Mouse (Mus musculus): ENCODE data around the gene Gp1bb.

Gene Gp1bb

DNA sequence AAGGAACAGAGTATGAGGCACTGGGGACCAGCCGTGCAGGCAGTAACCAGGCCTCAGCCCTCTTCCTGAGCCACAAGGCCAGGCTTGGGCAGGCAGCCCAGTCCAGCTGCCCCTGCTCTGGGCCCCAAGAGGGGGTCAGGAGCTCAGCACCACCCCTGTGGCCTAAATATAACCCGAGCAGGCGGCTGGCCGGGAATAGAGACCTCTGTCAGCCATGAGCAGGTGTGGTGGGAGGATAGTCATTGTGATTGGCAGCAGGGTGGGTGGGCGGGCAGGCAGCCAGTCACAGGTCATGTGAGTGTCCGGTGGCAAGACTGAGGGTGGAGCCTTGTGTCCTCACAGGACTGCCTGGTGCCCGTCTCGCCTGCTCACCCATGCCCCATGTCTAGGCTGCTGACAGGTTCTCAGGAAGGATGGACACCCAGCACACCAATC, 17.9 kb downstream of the Gp1bb start:
- no peak for DNase-seq (ENCODE audit: low read depth, low spot score)

DNA sequence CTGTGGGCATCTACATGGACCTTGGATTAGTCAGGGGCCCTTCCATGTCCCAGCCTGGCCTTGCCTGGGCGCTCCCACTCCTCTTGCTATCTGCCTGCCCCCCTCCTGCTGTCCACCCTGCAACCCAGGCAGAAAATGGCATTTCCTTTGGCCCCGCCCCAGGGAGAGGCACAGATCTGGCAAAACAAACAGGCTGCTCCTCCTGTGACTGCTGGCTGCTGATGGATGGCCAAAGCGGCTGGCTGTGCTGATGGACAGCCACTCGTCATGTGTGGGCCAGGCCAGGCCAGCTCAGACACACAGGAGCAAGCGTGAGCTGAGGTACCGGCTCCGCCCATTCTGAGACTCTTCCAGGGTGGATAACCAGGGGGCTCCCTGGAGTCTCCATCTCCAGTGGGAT, 20.8 kb downstream of the Gp1bb start:
- no peak for DNase-seq (ENCODE audit: low read depth, low spot score)

DNA sequence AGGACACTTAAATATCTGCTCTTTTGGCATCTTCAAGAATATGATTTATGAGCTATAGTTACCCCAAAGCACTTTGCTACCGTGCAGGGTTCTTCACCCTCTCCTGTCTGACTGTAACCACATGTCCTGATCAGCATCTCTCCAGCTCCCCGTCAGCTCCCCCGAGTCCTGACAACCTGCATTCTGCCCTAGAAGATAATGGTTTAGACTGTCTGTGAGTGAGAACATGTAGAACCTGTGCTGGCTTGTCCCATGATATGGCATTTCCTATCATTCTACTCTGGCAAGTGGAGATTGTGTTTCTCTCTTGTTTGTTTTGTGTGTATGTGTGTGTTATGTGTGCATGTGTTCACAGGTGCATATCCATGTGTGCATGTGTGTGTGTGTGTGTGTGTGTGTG, 24.2 kb downstream of the Gp1bb start:
- DNase-seq (ENCODE audit: low read depth, low spot score), result no peak

DNA sequence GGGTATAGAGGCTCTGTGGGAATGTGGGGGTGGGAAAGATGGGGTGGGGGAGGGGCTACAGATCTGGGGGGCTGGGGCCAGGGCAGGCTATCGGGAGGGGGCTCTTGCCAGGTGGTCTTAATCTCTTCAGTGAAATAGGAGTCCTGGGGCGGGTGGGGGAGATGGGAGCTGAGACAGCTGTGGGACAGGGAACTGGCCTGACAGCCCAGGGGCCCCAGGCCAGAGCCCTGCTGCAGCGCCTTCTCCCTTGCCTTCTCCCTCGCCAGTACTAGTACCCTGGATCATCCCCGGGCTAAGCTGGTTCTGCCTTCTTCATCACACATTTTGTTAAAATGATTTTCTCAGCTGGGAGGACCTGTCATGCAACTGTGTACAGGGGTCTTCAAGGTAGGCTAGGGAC, 25.9 kb downstream of the Gp1bb start:
- no peak for DNase-seq (ENCODE audit: low read depth, low spot score)

DNA sequence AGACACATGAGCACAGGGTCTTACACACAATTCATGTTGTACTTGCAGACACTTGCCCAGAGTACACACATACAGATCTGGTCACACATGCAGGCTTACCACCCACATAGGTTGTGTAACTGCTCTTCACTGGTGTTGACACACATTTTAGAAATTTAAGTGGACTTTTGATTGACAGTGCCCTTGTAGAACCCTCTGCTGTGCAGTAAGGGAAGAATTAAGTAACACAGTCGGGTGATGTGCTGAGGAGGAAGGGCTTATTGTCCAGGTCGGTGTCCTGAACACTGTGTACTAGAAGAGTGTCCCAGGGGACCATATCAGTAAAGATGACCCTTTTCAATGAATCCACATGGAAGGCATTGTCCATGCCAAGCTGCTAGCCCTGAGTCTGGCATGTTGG, 28.3 kb downstream of the Gp1bb start:
- no peak for DNase-seq (ENCODE audit: low read depth, low spot score)

DNA sequence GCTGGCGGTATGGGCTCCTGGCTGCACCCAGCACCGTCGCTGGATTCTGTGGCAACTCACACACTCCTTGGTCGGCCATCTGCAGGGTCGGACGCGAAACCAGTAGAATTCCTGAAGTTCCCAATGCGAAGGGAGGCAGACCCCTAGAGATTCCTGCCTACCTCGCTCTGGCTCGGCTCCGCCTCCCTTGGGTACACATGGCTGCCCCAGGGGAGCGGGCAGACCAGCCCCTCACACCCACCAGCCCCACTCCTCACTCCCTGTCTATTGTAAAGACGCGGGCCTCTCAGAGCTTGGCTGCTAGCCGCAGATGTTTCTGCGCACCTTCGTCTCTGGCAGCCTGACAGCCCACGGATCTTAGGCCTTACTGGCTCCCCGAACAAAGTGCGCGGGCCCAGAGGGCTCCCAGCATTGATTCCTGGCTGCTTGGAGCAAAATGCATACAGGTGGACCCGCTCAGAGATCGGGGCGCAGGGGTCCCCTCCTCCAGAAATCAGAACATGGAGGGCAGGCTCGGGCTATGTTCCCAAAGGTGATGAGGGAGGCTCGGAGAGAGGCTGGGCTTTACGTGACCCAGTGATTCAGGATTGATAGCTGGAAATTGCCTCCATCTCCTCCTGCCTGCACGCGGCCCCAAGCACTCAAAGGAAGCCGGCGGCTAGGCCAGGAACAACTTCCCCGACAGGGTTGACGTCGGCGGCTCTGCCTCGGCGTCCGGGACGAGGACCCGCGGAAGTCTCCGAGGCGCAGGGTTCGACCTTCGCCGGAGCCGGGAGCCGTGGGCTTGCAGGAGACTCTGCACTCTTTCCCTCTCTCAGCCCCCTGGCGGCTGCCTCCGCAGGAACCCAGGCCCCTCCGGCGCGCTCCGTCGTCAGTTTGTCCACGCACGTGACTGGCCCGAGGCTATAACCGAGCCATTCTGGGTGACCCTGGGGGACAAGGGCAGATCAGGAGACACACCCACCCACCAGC, 30.9 kb downstream of the Gp1bb start:
- peak; percentile 30 for DNase-seq (ENCODE audit: low read depth, low spot score)

DNA sequence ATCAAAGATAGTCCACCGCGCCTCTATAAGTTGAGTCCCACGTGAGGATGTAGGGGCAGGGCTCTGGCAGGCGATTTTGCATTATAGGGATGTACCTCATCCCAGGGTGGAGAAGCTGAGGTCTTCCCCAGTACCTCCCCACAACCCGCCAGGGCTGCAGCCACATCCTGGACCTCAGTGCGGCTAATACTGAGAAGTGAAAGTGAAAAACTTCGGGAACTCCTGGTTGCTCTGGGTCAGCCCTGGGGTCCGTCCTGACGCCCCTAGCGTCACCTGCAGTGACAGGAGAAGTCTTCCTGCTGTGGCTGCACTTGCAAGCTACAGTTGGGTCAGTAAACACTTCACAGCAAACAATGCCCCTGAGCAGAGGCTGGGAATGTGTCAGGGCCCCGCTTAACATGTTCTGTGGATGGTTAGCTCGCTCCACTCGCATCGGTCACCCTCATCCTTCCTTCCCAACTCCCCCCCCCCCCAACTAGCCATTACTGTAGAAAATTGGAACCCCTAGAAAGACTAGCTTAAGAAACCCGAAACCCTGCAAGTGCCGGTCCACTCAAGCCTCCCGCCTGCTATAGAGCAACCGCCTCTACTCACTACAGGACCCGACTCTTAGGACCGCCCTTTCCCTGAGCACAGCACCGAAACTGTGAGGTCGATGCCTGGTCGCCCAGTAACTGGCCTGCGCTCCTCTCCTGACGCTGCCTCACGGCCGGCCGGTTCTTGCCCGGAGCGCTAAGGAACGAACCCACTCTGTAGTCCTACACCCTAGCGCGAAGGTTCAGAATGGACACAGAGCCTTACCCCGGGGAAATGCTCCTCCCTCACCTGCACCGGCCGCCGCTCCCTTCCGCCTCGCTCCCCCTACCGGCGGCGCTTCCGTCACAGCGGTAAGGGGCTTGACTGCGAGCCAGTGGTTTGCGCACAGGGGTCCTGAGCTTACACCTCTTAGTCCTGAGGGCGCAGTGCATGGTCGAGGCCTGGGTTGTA, 32.1 kb downstream of the Gp1bb start, which contains the start of gene Tbx1:
TSS of gene Tbx1 (minus strand) at position 868 of the 987 bp plus-strand sequence.
- peak; percentile 64 for DNase-seq (ENCODE audit: low read depth, low spot score)

DNA sequence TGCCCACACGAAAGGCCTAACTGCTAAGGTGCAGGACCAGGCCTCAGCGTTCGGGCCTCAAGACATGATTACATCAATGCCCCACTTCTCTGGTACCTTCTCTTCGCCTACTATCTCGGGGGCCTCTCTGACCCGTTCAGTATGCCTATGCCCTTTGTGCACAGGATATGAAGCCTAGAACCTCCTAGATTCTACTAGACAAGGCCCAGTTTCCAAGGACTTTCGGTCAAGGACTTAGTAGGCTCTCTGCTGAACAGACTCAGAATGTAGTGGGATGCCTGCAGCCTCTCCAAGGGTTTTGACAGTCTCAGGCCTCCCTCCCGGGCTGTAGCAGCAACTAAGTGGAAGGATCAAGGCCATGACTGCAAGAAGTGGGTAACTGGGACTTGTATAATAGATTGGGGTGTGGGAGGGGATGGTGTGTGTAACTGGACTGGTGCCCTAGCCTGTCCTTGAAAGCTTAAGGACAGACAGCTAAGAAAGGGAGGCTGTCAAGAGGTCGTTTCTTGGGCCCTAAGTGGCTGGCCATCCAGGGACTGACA, 33.1 kb downstream of the Gp1bb start:
- no peak for DNase-seq (ENCODE audit: low read depth, low spot score)

DNA sequence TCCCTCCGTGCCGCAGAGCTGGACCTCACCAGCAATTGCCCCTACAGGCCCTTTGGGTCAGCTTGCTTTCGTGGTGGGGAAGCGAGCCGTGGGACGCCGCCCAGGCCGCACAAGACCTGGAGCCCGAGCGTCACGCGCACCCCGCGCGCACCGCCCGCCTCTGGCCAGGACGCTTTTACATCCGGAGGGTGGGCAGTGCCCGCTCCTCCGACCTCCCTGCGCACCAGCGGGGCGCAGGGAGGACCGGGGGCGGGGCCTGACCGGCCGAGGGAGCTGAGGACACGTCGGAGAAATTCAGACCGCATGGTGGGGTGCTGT, 33.5 kb downstream of the Gp1bb start:
- no peak for DNase-seq (ENCODE audit: low read depth, low spot score)

DNA sequence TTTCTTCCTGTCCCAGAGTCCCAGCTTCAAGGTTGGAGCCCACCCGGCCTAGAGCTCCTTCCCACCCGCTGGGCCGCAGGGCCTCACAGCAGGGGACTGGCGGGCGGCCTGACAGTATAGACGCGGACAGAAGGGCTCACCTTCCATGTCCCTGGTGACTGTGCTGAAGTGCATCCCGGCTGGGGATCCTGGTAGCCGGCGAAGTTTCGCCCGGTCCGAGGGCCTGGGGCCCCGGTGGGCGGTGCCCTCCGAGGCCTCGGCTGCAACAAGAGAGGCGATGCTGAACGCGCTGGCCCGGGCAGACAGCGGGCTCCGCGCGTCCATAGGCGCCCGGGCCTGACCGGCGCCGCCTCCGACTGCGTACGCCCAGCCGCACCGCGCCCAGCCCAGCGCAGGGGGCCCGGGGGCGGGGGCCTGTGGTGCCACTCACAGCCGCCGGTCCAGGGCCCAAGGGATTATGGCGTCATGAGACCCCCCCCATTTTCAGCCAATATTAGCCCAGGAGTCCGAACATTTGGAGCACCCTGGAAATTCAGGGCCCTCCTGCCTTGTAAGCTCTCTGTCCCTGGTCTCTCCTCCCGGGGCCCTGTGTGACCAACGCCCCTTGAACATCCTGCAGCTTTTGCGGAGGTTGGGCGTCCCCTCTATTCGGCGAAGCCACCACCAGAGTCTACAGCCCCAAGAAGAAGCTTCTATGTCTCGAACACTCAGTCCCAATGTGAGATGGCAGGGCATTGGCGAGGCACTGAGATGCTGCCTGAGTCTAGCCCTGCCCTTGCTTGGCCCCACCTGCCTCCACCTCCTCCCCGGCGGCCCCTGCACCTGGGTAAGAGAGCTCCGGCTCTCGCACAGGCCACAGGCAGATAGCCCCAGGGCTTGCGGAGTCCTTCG, 34.1 kb downstream of the Gp1bb start:
- no peak for DNase-seq (ENCODE audit: low read depth, low spot score)

DNA sequence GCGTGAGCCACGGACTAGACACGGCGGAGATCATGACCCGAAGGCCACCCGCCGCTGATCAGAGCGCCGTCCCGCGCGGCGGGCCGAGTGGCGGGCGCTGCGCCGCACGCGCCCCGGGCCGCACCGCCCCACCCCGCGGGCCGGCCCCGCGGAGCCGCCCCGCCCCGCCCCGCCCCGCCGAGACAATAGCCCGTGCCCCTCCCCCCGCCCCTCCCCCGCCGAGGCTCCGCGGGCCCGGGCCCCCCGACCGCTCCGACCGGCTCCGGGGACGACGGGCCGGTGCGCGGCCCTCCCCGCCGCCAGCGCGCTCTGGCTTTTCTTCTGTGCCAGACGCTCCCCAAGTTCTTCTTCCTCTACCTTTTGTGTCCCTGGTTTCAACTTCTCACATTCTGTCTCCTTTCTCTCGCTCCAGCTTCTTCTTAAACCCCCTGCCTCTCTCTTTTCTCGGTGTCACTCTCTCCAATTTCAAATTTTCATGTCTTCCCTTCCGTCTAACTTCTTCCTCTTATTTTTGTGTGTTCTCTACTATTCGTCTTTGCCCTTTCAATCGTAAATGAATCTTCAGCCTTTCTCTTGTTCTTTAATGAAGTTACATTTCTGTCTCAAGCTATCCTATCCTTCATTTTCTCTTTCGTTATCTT, 35.2 kb downstream of the Gp1bb start:
- DNase-seq (ENCODE audit: low read depth, low spot score), result no peak

DNA sequence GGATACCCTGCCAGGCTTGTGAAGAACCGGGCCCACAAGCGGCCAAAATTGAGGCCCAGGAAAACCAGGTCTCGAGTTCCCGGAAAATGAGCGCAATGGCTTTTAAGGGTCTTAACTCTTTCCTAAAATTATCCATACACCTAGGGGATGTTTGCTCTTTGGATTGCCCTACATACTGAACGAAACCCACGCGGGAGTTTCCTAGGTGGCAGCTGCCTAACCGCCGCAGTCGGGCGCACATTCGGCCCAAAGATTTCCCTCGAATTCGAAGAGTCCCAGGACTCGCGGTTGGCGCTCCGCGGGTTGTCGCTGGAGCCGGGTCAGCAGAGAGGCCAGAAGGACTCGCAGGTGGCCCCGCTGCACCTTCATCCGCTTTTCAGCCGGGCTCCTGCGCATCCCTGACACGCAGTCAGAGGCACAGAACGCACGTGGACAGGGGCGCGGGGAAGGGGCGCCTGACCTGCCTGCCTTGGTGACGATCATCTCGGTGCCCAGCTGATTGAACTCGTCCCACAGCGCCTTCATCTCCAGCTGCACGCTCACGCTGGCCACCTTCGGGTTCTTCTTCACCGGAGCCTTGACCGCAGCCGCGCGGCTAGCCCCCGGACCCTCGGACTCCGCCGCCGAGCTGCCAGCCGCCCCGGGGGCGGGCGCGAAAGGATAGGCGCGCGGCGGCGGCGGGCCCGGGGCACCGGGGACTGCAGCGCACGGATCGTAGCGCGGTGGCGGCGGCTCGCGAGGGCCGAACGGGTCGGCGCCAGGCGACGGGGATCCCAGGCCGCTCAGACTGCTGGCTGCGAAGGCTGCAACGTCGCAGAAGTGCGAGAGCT, 35.9 kb downstream of the Gp1bb start:
- DNase-seq (ENCODE audit: low read depth, low spot score), result no peak

DNA sequence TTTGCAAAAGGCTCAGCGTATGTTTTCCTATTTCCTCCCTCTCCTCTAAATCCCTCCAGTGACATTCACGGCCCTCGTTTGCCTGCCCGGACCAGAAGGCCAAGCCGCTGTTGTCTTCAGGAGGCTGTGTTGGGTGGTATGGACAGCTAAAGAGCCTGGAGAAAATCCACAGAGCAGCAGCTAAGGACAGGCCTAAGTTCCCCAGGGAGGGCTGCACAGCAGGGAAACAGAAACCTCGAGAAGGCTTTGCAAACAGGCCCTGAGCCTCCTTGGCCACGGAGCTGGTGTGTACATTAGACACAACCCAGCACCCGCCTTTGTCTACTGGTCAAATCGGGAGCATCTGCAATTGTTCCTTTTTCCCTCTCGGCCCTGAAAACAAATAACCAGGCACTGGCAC, 36.5 kb downstream of the Gp1bb start:
- no peak for DNase-seq (ENCODE audit: low read depth, low spot score)

DNA sequence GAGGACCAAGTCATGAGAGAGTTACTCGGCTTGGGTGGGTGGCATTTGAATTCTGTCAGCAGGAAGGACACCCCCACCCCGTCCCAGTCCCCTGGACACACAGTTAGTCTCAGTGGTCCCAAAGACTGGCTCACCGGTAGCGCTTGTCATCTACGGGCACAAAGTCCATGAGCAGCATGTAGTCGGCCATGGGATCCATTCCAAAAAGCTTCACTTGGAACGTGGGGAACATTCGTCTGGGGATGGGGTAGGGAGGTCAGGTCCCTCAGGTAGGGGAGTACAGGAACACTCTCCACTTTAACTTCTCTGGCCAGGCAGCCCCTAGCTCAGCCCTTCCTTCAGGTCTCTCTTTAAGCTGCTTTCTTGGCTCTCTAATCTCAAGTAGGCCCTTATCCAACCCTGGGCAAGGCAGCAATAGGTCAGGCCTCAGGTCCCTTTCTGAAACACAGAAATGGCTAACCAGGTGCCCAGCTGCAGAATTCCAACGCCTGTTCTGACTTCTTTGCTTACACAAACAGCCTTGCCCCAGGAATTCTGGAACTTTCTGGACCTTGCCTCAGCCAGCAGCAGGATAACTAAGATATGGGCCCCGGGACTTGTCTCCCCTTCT, 37.2 kb downstream of the Gp1bb start:
- DNase-seq (ENCODE audit: low read depth, low spot score), result no peak

DNA sequence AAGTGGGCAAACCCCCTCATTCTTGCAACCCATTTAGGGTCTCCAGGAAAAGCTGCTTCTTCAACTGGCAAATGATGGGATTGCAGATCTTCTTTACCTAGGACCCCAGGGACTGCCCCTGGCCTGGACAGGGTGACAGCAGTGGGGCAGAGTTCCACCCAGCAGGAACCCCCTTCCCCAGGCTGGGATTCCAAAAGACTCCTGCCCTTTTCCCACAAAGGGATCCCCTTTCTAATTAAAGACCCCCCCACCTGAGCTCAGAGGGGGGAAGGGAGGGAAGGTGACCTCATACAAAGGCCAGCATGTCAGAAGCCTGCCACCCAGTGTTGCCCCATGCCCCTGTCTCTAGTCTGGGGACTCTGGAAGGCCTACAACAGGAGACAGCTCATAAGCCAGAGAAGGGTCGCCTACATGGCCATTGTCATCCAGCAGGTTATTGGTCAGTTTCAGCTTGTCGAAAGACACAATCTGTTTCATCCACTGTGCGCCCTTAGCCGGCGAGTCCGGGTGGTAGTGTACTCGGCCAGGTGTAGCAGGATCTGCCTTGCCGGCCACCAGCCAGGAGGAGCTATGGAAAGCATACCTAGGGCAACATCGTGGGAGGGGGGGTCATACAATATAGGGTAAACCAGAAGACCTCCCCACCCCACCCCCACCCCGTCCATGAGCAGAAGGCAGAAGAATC, 38.4 kb downstream of the Gp1bb start:
- no peak for DNase-seq (ENCODE audit: low read depth, low spot score)

DNA sequence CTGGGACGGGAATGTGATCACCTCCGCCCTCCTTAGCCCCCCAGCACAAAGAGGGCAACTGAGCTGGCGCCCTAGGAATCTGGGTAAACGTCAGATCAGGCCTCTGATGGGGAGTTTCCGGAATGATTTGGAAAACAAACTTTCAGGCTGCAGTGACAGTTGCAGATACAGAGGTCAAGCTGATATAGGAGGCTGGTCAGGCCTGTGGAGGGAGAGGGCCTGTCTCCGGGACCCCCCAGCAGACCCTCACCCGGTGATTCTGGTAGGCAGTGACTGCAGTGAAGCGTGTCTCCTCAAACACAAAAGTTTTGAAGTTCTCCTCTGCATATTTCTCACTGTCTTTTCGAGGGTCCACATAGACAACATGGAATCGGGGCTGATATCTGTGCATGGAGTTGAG, 39.0 kb downstream of the Gp1bb start:
- DNase-seq (ENCODE audit: low read depth, low spot score), result no peak

DNA sequence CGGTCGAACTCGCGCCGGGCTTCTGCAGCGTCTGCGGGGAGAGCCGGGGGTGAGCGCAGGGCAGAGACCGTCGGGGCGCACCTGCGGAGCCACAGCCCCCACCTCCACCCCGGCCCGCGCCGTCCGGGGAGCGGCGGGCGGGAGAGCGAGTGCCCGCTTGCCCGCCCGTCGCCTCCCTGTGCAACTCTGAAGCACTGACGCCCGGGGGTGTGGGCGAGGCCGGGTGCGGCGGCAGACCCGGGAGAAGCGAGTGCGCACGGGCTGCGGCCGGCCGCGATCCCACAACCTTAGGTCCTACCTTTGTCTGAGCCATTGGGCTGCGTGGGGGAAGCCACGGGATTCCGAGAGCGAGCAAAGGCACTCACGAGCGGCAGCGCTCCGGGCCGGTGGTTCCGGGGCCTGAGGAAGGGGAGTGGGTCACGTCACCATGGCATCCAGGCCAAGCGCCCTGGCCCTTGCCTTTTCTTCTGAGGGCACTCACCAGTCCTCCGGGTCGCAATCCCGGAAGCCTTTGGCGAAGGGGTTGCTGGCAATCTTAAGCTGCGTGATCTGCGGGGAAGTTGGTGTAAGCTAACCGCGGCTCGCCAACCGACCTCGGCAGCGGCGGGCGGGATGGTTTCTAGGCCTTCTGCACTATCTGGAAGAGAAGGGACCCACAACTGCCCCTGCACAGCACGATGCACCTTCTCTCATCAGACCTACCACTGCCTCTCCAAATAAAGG, 39.6 kb downstream of the Gp1bb start:
- no peak for DNase-seq (ENCODE audit: low read depth, low spot score)

DNA sequence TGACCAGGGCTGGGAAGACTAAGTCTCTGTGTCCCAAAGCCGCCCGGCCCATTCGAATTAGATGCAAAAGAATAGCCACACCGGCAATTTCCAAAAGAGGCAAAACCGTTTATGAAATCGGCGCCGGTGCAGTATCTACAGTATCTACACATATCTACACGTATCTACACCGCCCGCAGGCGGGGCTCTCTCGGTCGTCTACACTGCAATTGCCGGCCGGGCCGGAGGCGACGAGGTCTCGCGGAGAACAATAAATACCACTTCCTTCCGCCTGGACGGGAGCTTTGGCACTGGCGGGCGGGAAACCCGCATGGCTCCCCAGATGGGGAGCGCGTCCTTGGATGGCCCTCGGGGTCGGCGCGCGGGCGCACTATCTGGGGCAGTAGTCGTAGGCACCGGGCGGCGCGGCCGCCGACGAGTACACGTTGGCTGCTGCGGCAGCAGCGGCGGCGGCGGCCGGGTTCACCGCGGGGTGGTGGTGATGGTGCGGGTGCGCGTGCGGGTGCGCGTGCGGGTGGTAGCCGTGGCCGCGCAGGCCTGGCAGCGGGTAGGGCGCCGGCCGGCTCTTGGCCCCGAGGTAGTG, 40.5 kb downstream of the Gp1bb start:
- DNase-seq (ENCODE audit: low read depth, low spot score), result no peak
